In genomic region chr7:16244067-16244466, GRCm38 (mm10) we compare ENCODE assay signal across 12 mouse cellular contexts. TPM values are rescaled to one million over a fixed set of nuclear protein-coding genes. Genes with fewer than 3 reads are reported as not detected.
DNase-seq lines count a peak whose midpoint lies in the region; ATAC-seq and TF ChIP-seq lines count a peak whose summit lies in the region.
"Had no signal": no experiment of that assay in that cellular context is flagged by ENCODE, and none has a peak within 500 bp of the region (broad histone marks: within the 10 kb centered on the region; RNA-seq: fewer than 3 reads in every experiment).

Gene C5ar2, minus strand, starts transcription at chr7:16244154.

- 0 out of 2 replicates have a peak, but pooled peaks cover 5% of the 10 kb centered on the region for H3K4me1 ChIP-seq in lung, embryonic 15.5 days
- H3K4me1 ChIP-seq in stomach, postnatal 0 days (replicated peaks; ENCODE audit: control insufficient read depth, insufficient read depth), result no peaks in the 10 kb centered on the region
- H3K4me1 ChIP-seq: embryonic facial prominence, embryonic 12.5 days; midbrain, embryonic 10.5 days had no signal

- H3K4me3 ChIP-seq in gastrocnemius, adult 2 months, result no peak within 1 kb of the TSS
- no peak within 1 kb of the TSS for H3K4me3 ChIP-seq in lung, embryonic 15.5 days
- no peak within 1 kb of the TSS for H3K4me3 ChIP-seq in stomach, postnatal 0 days (ENCODE audit: low read depth, low read length)
- H3K4me3 ChIP-seq: embryonic facial prominence, embryonic 12.5 days; midbrain, embryonic 10.5 days had no signal

- no peaks in the 10 kb centered on the region for H3K9me3 ChIP-seq in lung, embryonic 15.5 days
- no peaks in the 10 kb centered on the region for H3K9me3 ChIP-seq in stomach, postnatal 0 days (ENCODE audit: control insufficient read depth, low read length)
- H3K9me3 ChIP-seq: embryonic facial prominence, embryonic 12.5 days; midbrain, embryonic 10.5 days had no signal

- no peak for TF ChIP-seq CTCF in gastrocnemius, adult 2 months (IDR thresholded peaks at IDR 0.05)
- TF ChIP-seq CTCF in stomach, postnatal 0 days (IDR thresholded peaks at IDR 0.05; ENCODE audit: low read depth), result no peak

- peak within 1 kb of the TSS; percentile 35; the same call in 1 of the 2 replicates for H3K27ac ChIP-seq in gastrocnemius, adult 2 months
- H3K27ac ChIP-seq in lung, embryonic 15.5 days, result peak within 1 kb of the TSS; percentile 16
- H3K27ac ChIP-seq in stomach, postnatal 0 days (replicated peaks), result peak within 1 kb of the TSS; percentile 18; the same call in 1 of the 2 replicates
- H3K27ac ChIP-seq: embryonic facial prominence, embryonic 12.5 days; midbrain, embryonic 10.5 days had no signal

- intact Hi-C loops in gastrocnemius, adult 2 months (cut with DNase I), result no loop called here
- intact Hi-C loops in left cerebral cortex, postnatal 10 days (cut with DNase I), result no loop called here

- no peaks in the 10 kb centered on the region for H3K27me3 ChIP-seq in lung, embryonic 15.5 days
- no peaks in the 10 kb centered on the region for H3K27me3 ChIP-seq in stomach, postnatal 0 days (ENCODE audit: control insufficient read depth, insufficient read depth, low read length)
- H3K27me3 ChIP-seq: embryonic facial prominence, embryonic 12.5 days had no signal

- H3K36me3 ChIP-seq in lung, embryonic 15.5 days, result no peaks in the 10 kb centered on the region
- no peaks in the 10 kb centered on the region for H3K36me3 ChIP-seq in stomach, postnatal 0 days (ENCODE audit: control insufficient read depth, insufficient read depth, low read length)
- H3K36me3 ChIP-seq: embryonic facial prominence, embryonic 12.5 days; midbrain, embryonic 10.5 days had no signal

- no peak within 1 kb of the TSS for H3K9ac ChIP-seq in lung, embryonic 15.5 days
- no peak within 1 kb of the TSS for H3K9ac ChIP-seq in stomach, postnatal 0 days (ENCODE audit: low read length)
- H3K9ac ChIP-seq: embryonic facial prominence, embryonic 12.5 days had no signal

- DNase-seq in gastrocnemius, adult 2 months, result no peak
- DNase-seq in gastrocnemius, adult 18-20 months (ENCODE audit: low spot score), result no peak
- DNase-seq in left cerebral cortex, postnatal 10 days (ENCODE audit: extremely low spot score in 1 of 2, low spot score in 2 of 2), result peak; percentile 17 to 31
- no peak for DNase-seq in left cerebral cortex, adult 18-20 months (ENCODE audit: low spot score in 2 of 2)
- DNase-seq in stomach, postnatal 0 days (ENCODE audit: low spot score), result no peak
- DNase-seq in urinary bladder, adult 2 months (ENCODE audit: low spot score), result no peak
- no peak for DNase-seq in adrenal gland, postnatal 10 days
- DNase-seq: layer of hippocampus, postnatal 36 days; spleen, adult 18-20 months had no signal

- peak; percentile 62; the same call in 1 of the 2 replicates for ATAC-seq in lung, embryonic 15.5 days (ENCODE audit: borderline replicate concordance, extremely low read depth, low FRiP score, low TSS enrichment)
- 0 out of 2 replicates have a peak, but pooled peaks have one; percentile 46 for ATAC-seq in stomach, postnatal 0 days (ENCODE audit: low FRiP score, low TSS enrichment)

- no peak for TF ChIP-seq EP300 in stomach, postnatal 0 days (optimal IDR thresholded peaks at IDR 0.05)

- 39% methylated on average over 5 of the region's 5 CpGs for WGBS in lung, embryonic 15.5 days
- WGBS in stomach, postnatal 0 days, result 38% methylated on average over 5 of the region's 5 CpGs

- H3K4me2 ChIP-seq in lung, embryonic 15.5 days, result no peak within 1 kb of the TSS
- no peak within 1 kb of the TSS for H3K4me2 ChIP-seq in stomach, postnatal 0 days (replicated peaks; ENCODE audit: low read depth)
- H3K4me2 ChIP-seq: embryonic facial prominence, embryonic 12.5 days had no signal

RNA-seq across cellular contexts. Expression of gene C5ar2, which starts in this region (rescaled TPM):
- under 1 TPM; 0.18 to 0.39 TPM for total RNA-seq in gastrocnemius, adult 2 months (2021)
- total RNA-seq in gastrocnemius, adult 18-20 months (2021), result under 1 TPM; 0.25 to 0.26 TPM
- total RNA-seq in left cerebral cortex, postnatal 10 days (2021), result under 1 TPM; 0.53 to 0.79 TPM
- under 1 TPM; 0.58 to 0.73 TPM for total RNA-seq in left cerebral cortex, adult 18-20 months (2021)
- polyA plus RNA-seq in lung, embryonic 15.5 days (2015; fragmentation: Nextera tagmentation; extraction: Ambion mirVana), result 0.18 and 0.36 TPM in 2 replicates
- polyA plus RNA-seq in stomach, postnatal 0 days (2015; fragmentation: Nextera tagmentation; extraction: Ambion mirVana), result 0.24 TPM in 2 replicates
- 1.6 and 1.7 TPM in 2 replicates for polyA plus RNA-seq in urinary bladder, adult 2 months (2012; rRNA removed)
- under 1 TPM; 0.36 to 0.67 TPM for total RNA-seq in adrenal gland, postnatal 10 days (2021)
- polyA plus RNA-seq: embryonic facial prominence, embryonic 12.5 days had no signal

Comparison
In these comparisons a context has a peak if more than half of its experiments do, and no peak if none do; other contexts are left out.
1. Peak in DNase-seq in left cerebral cortex, postnatal 10 days; RNA of the gene not detected or under 1 TPM.
2. Peak in ATAC-seq and H3K27ac ChIP-seq in lung, embryonic 15.5 days; RNA of the gene not detected or under 1 TPM.
3. Peak in ATAC-seq and H3K27ac ChIP-seq in stomach, postnatal 0 days; RNA of the gene not detected or under 1 TPM.